Mouse (Mus musculus) frontal cortex, postnatal 14 days (tissue): Measurements from ENCODE around the gene Cdc26.

Experiments
- DNase-seq, 2 experiments: peaks; one replicate each; pipeline ENCODE4 v3.0.0; 2022; ENCODE audit warnings: low spot score in 2 of 2

The Cdc26 gene

DNA sequence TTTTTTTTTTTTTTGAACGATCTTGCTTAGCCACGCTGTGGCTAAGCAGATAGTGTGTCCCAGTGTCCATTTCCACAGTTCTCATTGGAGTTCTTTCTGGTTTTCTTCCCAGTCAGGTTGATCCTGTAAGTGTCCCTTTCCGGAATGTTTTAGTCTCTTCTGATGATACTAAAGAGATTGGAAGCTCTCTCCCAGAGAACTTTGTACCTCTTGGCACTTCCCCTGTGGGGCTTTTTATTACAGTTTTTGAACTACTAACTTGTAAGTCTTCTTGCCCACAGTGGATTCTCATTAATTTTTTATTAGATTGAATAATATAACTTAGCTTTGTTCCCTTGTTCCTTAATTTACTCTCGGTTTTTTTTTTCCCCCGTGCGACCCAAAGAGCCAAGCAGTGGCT lies 46.9 kb downstream of the Cdc26 start:
- no peak for DNase-seq

DNA sequence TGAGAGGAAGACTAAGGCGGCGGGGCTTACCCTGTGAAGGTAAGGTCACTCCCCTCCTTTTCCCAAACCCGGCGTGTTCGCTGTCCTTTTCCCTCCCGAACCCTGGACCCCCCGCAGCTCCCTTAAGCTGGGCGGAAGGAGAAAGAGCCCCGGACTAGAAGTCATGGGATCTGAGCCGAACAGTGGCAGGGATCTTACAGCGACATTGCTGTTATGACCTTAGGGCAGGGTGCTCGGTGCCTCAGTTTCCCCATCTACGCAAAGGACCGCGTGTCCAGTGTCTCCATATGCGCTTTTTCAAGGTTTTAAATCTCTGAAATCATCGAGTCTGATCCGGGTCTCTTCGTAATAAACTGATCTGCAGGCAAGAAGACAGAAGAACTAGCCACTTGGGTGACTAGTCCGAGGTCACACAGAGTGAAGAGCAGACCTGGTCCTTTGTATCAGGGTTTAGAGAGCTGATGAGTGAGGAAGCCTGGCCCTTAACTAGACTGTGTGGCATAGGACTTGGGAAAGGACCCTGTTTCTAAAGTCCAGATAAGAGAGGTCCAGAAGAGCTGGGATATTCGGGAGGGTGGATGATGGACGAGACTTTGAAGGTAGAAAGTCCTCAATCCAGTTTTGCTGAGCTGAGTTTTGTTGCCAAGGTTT lies 47.5 kb downstream of the Cdc26 start:
- no peak for DNase-seq

DNA sequence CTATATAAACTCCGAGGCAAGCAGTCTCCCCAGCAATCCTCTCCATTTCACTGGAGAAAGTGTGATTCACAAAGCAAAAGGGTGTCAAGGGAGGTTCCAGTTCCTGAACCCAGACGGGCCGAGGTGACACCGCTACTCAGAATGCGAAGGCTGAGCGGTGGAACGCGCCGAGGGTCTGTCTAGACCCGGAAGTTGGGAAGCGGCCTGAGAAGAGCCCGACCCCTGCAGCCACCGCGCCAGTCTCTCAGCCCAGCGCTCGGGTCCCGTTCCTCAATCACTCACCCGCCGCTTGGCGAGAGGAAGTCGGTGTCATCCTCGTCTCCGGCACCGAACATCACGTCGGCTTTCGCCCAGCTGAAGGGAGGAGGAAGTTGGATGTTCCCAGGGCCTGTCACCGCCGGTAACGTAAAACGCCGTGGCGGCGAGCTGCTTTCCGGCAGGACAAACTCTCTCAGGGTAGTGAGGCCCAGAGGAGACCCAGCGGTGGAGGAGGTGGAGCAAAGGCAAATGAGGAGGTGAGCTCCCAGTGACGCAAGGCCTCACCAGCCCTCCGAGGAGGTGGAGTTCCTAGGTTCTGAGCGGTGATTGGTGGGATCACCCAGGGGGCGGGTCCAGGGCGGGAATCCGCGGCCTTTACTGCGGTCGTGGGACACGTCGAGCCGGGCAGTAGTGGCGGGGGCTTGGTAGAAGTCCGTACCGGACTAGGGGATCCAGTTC lies 48.2 kb downstream of the Cdc26 start, which contains the start of the genes Fkbp15 and Slc31a1:
Gene Fkbp15, minus strand, starts transcription at position 461 of the 717 bp plus-strand sequence.
Gene Slc31a1, plus strand, starts transcription at position 640 of the 717 bp plus-strand sequence.
- peak; percentile 96 to 97 for DNase-seq

DNA sequence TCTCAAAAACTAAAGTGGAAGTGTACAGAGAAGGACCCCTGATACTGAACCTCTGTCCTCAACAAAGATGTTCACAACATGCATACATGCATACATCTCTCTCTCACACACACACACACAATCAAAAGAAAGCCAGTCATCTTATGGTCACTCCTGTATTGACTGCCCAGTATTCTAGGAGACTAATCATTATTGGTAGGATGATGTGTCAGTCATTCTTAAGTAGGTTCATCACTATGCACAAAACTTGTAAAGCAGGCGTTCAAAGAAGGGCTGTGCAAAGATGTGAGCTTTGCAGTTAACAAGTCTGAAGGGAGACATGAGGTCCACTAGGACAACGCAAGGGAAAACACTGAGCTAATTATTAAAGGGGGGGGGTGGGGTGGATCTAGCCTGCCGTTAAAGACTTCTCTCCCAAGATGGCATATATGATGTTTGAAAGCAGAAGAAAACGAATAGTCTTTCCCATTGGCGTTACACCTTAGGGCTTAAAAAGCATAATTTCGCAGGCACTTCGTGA lies 49.1 kb downstream of the Cdc26 start:
- no peak for DNase-seq

DNA sequence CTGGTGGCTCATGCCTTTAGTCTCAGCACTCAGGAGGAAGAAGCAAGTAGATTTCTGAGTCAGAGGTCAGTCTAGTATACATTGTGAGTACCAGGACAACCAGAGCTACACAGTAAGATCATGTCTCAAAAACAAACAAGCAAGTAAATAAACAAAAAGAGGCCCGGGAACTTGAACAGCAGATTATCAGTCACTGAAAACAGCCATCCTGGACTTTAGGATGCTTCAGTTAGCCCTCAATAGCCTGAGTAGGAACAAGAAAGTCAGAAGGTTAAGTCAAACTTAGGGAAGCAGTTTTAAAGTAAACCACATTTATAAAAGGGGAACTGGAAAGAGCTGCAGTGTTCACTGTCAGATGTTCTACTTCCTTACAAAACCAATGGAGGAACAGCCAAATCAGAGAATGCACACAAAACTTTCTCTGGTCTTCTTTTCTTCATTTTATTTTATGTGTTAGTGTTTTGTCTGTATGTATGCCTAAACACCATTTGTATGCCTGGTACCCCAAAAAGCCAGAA lies 50.8 kb downstream of the Cdc26 start:
- DNase-seq: no peak

DNA sequence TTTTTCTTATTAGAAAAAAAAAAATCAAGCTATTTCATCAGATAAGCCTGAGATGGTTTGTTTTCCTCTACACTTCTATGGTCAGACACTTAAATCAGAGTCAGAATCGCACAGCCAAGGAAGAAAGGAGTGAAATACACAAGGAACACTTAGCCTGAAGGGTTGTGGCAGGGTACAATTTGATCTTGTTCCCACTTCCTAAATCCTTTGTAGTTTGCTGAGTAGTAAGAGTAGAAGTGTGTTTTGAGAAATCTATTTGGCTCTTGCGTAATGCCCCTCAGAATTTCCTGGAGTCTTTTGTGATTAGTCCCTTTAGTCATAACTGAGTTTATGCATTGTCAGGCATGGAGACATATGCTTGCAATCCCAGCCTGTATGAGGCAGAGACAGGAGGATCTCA lies 59.1 kb downstream of the Cdc26 start:
- no peak for DNase-seq

DNA sequence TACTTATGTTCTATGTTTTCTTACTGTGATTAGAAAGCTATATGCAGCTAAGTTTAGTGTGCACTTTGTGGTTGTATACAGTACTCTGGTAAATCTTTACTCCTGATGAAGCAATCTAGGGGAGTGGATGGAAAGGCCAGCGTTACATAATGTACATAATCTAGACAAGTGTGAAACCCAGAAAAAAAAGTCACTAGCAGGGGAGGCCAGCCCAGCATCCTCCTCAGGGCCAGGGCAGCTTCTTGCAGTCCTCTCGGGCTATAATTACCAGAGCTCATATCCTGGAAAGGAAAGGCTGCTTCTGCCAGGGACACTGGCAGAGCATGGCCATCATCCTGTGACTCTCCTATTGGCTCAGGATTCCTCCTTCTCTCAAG lies 60.1 kb downstream of the Cdc26 start:
- DNase-seq: no peak

DNA sequence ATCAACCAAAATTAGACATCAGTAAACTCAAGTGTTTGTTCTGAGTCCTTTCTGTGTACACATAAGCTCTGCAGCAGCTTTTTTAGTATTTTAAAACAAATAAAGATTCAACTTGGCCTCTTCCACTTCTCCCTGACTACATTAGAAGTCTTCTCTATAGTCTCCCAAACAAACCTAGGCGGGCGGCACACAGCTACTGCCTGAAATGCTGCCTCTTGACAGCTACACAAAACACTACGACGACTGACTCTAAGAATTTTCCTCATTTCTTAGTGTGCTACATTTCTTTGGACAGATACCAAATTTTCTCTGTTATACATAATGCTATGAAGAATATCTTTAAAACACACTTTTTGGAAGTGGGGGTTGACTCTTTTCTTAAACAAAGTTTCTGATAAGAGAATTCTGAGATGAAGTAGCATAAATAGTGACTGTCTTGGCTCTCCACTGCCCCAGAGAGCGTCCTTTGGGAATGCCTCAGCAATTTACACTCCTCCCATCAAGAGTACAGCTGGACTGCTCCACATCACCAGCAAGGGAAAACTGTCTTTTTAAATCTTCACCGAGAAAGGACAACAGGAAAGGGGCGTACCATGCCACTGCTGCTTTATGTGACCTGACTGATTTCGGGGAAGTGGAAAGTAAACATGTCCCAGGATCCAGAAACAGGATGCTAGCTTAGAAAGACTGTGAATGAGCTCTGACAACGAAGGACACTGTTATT lies 60.7 kb downstream of the Cdc26 start:
- DNase-seq: no peak

DNA sequence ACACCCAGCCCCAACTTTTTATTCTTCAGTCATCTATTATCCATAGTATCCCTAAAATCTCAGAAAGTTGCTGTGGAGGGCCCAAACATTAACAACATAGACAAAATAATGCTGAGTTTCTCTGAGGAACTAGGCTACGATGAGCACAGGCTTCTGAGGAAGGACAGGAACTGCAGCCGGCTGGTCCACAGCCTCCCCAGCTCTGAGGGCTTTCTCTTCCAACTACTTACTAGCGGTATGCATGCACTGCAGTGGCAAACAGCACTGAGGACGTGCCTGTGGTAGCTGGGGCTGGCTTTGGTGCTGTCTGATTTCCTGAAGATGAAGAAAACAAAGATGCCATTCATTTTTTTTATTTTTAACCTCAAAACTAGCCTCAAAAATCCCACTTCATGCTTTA lies 62.6 kb downstream of the Cdc26 start:
- no peak for DNase-seq

DNA sequence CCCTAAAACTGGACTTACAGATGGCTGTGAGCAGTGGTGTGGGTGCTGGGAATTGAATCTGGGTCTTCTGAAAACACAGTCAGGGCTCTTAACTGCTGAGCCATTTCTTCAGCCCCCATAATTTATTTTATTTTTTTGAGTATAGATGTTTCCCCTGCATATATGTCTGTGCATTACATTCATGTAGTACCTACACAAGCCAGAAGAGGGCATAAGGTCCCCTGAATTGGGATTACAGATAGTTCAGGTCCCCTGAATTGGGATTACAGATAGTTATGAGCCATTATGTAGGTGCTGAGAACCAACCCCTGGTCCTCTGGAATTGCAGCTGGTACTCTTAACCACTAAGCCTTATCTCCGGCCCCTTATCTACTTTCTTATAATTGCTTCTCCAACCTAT lies 64.4 kb downstream of the Cdc26 start:
- DNase-seq: no peak

DNA sequence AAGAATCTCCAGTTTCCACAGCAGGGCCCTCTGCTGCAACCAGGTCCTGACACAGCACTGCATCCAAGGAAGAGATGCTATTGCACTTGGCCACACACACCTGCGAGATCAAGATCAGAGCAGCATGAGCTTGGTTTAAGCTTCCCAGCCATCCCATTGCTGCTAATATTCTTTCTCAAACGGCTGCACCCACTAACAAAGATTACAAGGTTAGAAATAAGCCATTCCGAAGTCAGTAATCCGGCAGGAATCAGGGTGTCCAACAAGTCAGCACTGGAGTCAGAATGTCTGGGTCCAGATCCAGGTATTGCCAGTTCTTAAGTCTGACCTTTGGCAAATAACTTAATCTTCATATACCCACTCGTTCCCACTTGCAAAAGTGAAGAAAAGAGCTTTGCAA lies 69.9 kb downstream of the Cdc26 start:
- no peak for DNase-seq
